Mouse (Mus musculus): ENCODE measurements at regions not wholly inside any gene's neighbourhood (a gene's known extent, or its start where the extent isn't known, plus 50 kb on each side); places are given as distances from the start of the nearest gene placed in this dataset.

GRCm38 (mm10) chr2:168357815-168358214, 76.3 kb upstream of the Kcng1 start:
- Histone ChIP-seq H3ac (ENCODE audit: control insufficient read depth, insufficient read length) (no peak overlapping the region), H3K4me2 (ENCODE audit: low read depth) (no peak overlapping the region), H3K27me3 (ENCODE audit: control insufficient read depth, insufficient read depth, insufficient read length) (peaks cover 67% of the 10 kb centered on the region), H3K79me2 (ENCODE audit: control insufficient read depth, insufficient read depth) (no peaks in the 10 kb centered on the region), H3K4me3 (no peak overlapping the region), H3K36me3 (ENCODE audit: control insufficient read depth, insufficient read depth) (no peaks in the 10 kb centered on the region)
- TF ChIP-seq TCF12 (IDR thresholded peaks at IDR 0.05; ENCODE audit: insufficient read depth, poor library complexity, severe bottlenecking), result no peak
- no peak for TF ChIP-seq SRF (IDR thresholded peaks at IDR 0.05; ENCODE audit: control insufficient read depth, insufficient read length, low read depth)
- no peak for TF ChIP-seq MYOG (IDR thresholded peaks at IDR 0.05; ENCODE audit: control insufficient read depth in 1 of 3, insufficient read depth in 1 of 3, insufficient read length in 2 of 3, low read depth in 2 of 3)
- no peak for TF ChIP-seq USF1 (IDR thresholded peaks at IDR 0.05; ENCODE audit: low read depth)

GRCm38 (mm10) chr2:168354397-168354796, 72.9 kb upstream of the Kcng1 start:
- no peaks in the 10 kb centered on the region for H3K79me2 ChIP-seq (ENCODE audit: control insufficient read depth, insufficient read depth)
- no peak overlapping the region for H3ac ChIP-seq (ENCODE audit: control insufficient read depth, insufficient read length)
- no peaks in the 10 kb centered on the region for H3K36me3 ChIP-seq (ENCODE audit: control insufficient read depth, insufficient read depth)
- peaks cover 47% of the 10 kb centered on the region for H3K27me3 ChIP-seq (ENCODE audit: control insufficient read depth, insufficient read depth, insufficient read length)
- H3K4me2 ChIP-seq (ENCODE audit: low read depth), result no peak overlapping the region
- H3K4me3 ChIP-seq, result no peak overlapping the region
- TF ChIP-seq E2F4 (IDR thresholded peaks at IDR 0.05; ENCODE audit: insufficient read depth) (no peak), MYOG (IDR thresholded peaks at IDR 0.05; ENCODE audit: control insufficient read depth in 1 of 3, insufficient read depth in 1 of 3, insufficient read length in 2 of 3, low read depth in 2 of 3) (no peak)

- Histone ChIP-seq H3K79me2 (ENCODE audit: control insufficient read depth, insufficient read depth) (no peaks in the 10 kb centered on the region), H3K27me3 (ENCODE audit: control insufficient read depth, insufficient read depth, insufficient read length) (peaks cover 33% of the 10 kb centered on the region), H3ac (ENCODE audit: control insufficient read depth, insufficient read length) (no peak overlapping the region), H3K36me3 (ENCODE audit: control insufficient read depth, insufficient read depth) (no peaks in the 10 kb centered on the region), H3K4me3 (no peak overlapping the region), H3K4me2 (ENCODE audit: low read depth) (no peak overlapping the region)
- TF ChIP-seq SRF (IDR thresholded peaks at IDR 0.05; ENCODE audit: control insufficient read depth, insufficient read length, low read depth) (no peak), REST (IDR thresholded peaks at IDR 0.05; ENCODE audit: insufficient read depth, insufficient read length) (no peak)
Observed at GRCm38 (mm10) chr2:168352626-168353025, 71.1 kb upstream of the Kcng1 start.

- Histone ChIP-seq H3K79me2 (ENCODE audit: control insufficient read depth, insufficient read depth) (no peaks in the 10 kb centered on the region), H3K4me3 (no peak overlapping the region), H3K27me3 (ENCODE audit: control insufficient read depth, insufficient read depth, insufficient read length) (peaks cover 33% of the 10 kb centered on the region), H3ac (ENCODE audit: control insufficient read depth, insufficient read length) (no peak overlapping the region), H3K4me2 (ENCODE audit: low read depth) (no peak overlapping the region), H3K36me3 (ENCODE audit: control insufficient read depth, insufficient read depth) (no peaks in the 10 kb centered on the region)
- TF ChIP-seq USF1 (IDR thresholded peaks at IDR 0.05; ENCODE audit: low read depth), result no peak
- TF ChIP-seq REST (IDR thresholded peaks at IDR 0.05; ENCODE audit: insufficient read depth, insufficient read length), result no peak
- no peak for TF ChIP-seq E2F4 (IDR thresholded peaks at IDR 0.05; ENCODE audit: insufficient read depth)
- TF ChIP-seq TCF3 (IDR thresholded peaks at IDR 0.05; ENCODE audit: insufficient read length, low read depth), result no peak
- TF ChIP-seq MYOD1 (IDR thresholded peaks at IDR 0.05; ENCODE audit: control insufficient read depth in 1 of 3, insufficient read length in 2 of 3, low read depth in 2 of 3), result no peak
Observed at GRCm38 (mm10) chr2:168352194-168352593, 70.7 kb upstream of the Kcng1 start.

- H3K36me3 ChIP-seq (ENCODE audit: control insufficient read depth, insufficient read depth), result no peaks in the 10 kb centered on the region
- TF ChIP-seq E2F4 (IDR thresholded peaks at IDR 0.05; ENCODE audit: insufficient read depth) (no peak), REST (IDR thresholded peaks at IDR 0.05; ENCODE audit: insufficient read depth, insufficient read length) (no peak), USF1 (IDR thresholded peaks at IDR 0.05; ENCODE audit: low read depth) (no peak), MAX (IDR thresholded peaks at IDR 0.05; ENCODE audit: low read depth) (no peak), SRF (IDR thresholded peaks at IDR 0.05; ENCODE audit: control insufficient read depth, insufficient read length, low read depth) (no peak), CEBPB (IDR thresholded peaks at IDR 0.05; ENCODE audit: insufficient read depth, poor library complexity, severe bottlenecking) (no peak), MYOD1 (IDR thresholded peaks at IDR 0.05; ENCODE audit: control insufficient read depth in 1 of 3, insufficient read length in 2 of 3, low read depth in 2 of 3) (no peak), POLR2A (IDR thresholded peaks at IDR 0.05; ENCODE audit: insufficient read length, low read depth) (no peak), MYOG (IDR thresholded peaks at IDR 0.05; ENCODE audit: control insufficient read depth in 1 of 3, insufficient read depth in 1 of 3, insufficient read length in 2 of 3, low read depth in 2 of 3) (no peak), POLR2AphosphoS2 (IDR thresholded peaks at IDR 0.05; ENCODE audit: insufficient read length, low read depth) (no peak), TCF3 (IDR thresholded peaks at IDR 0.05; ENCODE audit: insufficient read length, low read depth) (no peak), TCF12 (IDR thresholded peaks at IDR 0.05; ENCODE audit: insufficient read depth, poor library complexity, severe bottlenecking) (no peak)
- H3K79me2 ChIP-seq (ENCODE audit: control insufficient read depth, insufficient read depth), result no peaks in the 10 kb centered on the region
- no peak overlapping the region for H3K4me2 ChIP-seq (ENCODE audit: low read depth)
- no peak overlapping the region for H3K4me3 ChIP-seq
- H3ac ChIP-seq (ENCODE audit: control insufficient read depth, insufficient read length), result no peak overlapping the region
- H3K27me3 ChIP-seq (ENCODE audit: control insufficient read depth, insufficient read depth, insufficient read length), result peaks cover 14% of the 10 kb centered on the region
Observed at GRCm38 (mm10) chr2:168345384-168345783, 63.8 kb upstream of the Kcng1 start.

GRCm38 (mm10) chr2:168343705-168344104, 62.2 kb upstream of the Kcng1 start:
- TF ChIP-seq MAX (IDR thresholded peaks at IDR 0.05; ENCODE audit: low read depth) (no peak), POLR2A (IDR thresholded peaks at IDR 0.05; ENCODE audit: insufficient read length, low read depth) (no peak), E2F4 (IDR thresholded peaks at IDR 0.05; ENCODE audit: insufficient read depth) (no peak), TCF12 (IDR thresholded peaks at IDR 0.05; ENCODE audit: insufficient read depth, poor library complexity, severe bottlenecking) (no peak), MYOD1 (IDR thresholded peaks at IDR 0.05; ENCODE audit: control insufficient read depth in 1 of 3, insufficient read length in 2 of 3, low read depth in 2 of 3) (no peak), TCF3 (IDR thresholded peaks at IDR 0.05; ENCODE audit: insufficient read length, low read depth) (no peak), MYOG (IDR thresholded peaks at IDR 0.05; ENCODE audit: control insufficient read depth in 1 of 3, insufficient read depth in 1 of 3, insufficient read length in 2 of 3, low read depth in 2 of 3) (no peak), CEBPB (IDR thresholded peaks at IDR 0.05; ENCODE audit: insufficient read depth, poor library complexity, severe bottlenecking) (no peak), POLR2AphosphoS2 (IDR thresholded peaks at IDR 0.05; ENCODE audit: insufficient read length, low read depth) (no peak)

More at GRCm38 (mm10) chr2:168343705-168344104, 62.2 kb upstream of the Kcng1 start:
- Histone ChIP-seq H3K79me2 (ENCODE audit: control insufficient read depth, insufficient read depth) (no peaks in the 10 kb centered on the region), H3K4me2 (ENCODE audit: low read depth) (no peak overlapping the region), H3ac (ENCODE audit: control insufficient read depth, insufficient read length) (no peak overlapping the region), H3K4me3 (no peak overlapping the region), H3K27me3 (ENCODE audit: control insufficient read depth, insufficient read depth, insufficient read length) (peaks cover 29% of the 10 kb centered on the region), H3K36me3 (ENCODE audit: control insufficient read depth, insufficient read depth) (no peaks in the 10 kb centered on the region)
